19 mouse cellular contexts compared by ENCODE assay signal in genomic region chr10:54548526-54548925, GRCm38 (mm10).
A peak's percentile ranks its signal among the peaks of the same experiment; 100 is the strongest.
DNase-seq lines count a peak whose midpoint lies in the region; ATAC-seq lines count a peak whose summit lies in the region.
"Had no signal": no experiment of that assay in that cellular context is flagged by ENCODE, and none has a peak within 500 bp of the region (broad histone marks: within the 10 kb centered on the region; RNA-seq: fewer than 3 reads in every experiment).

No protein-coding gene starts in this region.

- H3K9me3 ChIP-seq in forebrain, embryonic 15.5 days, result no peaks in the 10 kb centered on the region
- H3K9me3 ChIP-seq in forebrain, embryonic 12.5 days, result no peaks in the 10 kb centered on the region
- H3K9me3 ChIP-seq in hindbrain, embryonic 14.5 days (ENCODE audit: control insufficient read depth, low read length), result no peaks in the 10 kb centered on the region
- H3K9me3 ChIP-seq in hindbrain, embryonic 13.5 days, result no peaks in the 10 kb centered on the region
- no peaks in the 10 kb centered on the region for H3K9me3 ChIP-seq in midbrain, embryonic 13.5 days
- H3K9me3 ChIP-seq in midbrain, embryonic 16.5 days (replicated peaks; ENCODE audit: control insufficient read depth, low read length, poor library complexity, severe bottlenecking), result no peaks in the 10 kb centered on the region; the same call in 1 of the 2 replicates
- H3K9me3 ChIP-seq: embryonic facial prominence, embryonic 12.5 days; G1E; heart, embryonic 10.5 days; intestine, embryonic 15.5 days had no signal

- no peaks in the 10 kb centered on the region for H3K4me1 ChIP-seq in forebrain, embryonic 15.5 days
- H3K4me1 ChIP-seq in forebrain, embryonic 12.5 days, result no peaks in the 10 kb centered on the region
- H3K4me1 ChIP-seq in hindbrain, embryonic 14.5 days (replicated peaks; ENCODE audit: control insufficient read depth, insufficient read depth, low read length), result no peaks in the 10 kb centered on the region
- no peaks in the 10 kb centered on the region for H3K4me1 ChIP-seq in hindbrain, embryonic 13.5 days (replicated peaks)
- no peaks in the 10 kb centered on the region for H3K4me1 ChIP-seq in midbrain, embryonic 13.5 days (replicated peaks)
- H3K4me1 ChIP-seq in midbrain, embryonic 16.5 days (ENCODE audit: control insufficient read depth, insufficient read depth, low read length), result no peaks in the 10 kb centered on the region
- H3K4me1 ChIP-seq: embryonic facial prominence, embryonic 12.5 days; heart, embryonic 10.5 days; intestine, embryonic 15.5 days had no signal

- DNase-seq in hindbrain, embryonic 14.5 days (ENCODE audit: low spot score), result no peak
- DNase-seq: adrenal gland, adult 8-10 months; adrenal gland, postnatal 36 days; cerebellum, adult 2 months; cerebellum, postnatal 10 days; gastrocnemius, postnatal 36 days; heart, adult 18-20 months; heart, postnatal 10 days; heart, postnatal 4 days; kidney, adult 18-20 months had no signal

- H3K4me3 ChIP-seq in forebrain, embryonic 15.5 days, result no peak overlapping the region
- no peak overlapping the region for H3K4me3 ChIP-seq in forebrain, embryonic 12.5 days (replicated peaks)
- H3K4me3 ChIP-seq in hindbrain, embryonic 14.5 days (replicated peaks; ENCODE audit: low read length), result no peak overlapping the region
- H3K4me3 ChIP-seq in hindbrain, embryonic 13.5 days, result no peak overlapping the region
- H3K4me3 ChIP-seq in midbrain, embryonic 13.5 days (replicated peaks), result no peak overlapping the region
- H3K4me3 ChIP-seq in midbrain, embryonic 16.5 days (ENCODE audit: low read depth, low read length), result no peak overlapping the region
- H3K4me3 ChIP-seq: embryonic facial prominence, embryonic 12.5 days; heart, embryonic 10.5 days; intestine, embryonic 15.5 days had no signal

- no peaks in the 10 kb centered on the region for H3K27me3 ChIP-seq in forebrain, embryonic 15.5 days
- no peaks in the 10 kb centered on the region for H3K27me3 ChIP-seq in forebrain, embryonic 12.5 days
- H3K27me3 ChIP-seq in hindbrain, embryonic 14.5 days (ENCODE audit: control insufficient read depth, insufficient read depth, low read length), result no peaks in the 10 kb centered on the region
- no peaks in the 10 kb centered on the region for H3K27me3 ChIP-seq in hindbrain, embryonic 13.5 days
- no peaks in the 10 kb centered on the region for H3K27me3 ChIP-seq in midbrain, embryonic 13.5 days
- H3K27me3 ChIP-seq in midbrain, embryonic 16.5 days (ENCODE audit: control insufficient read depth, insufficient read depth, low read depth, low read length), result no peaks in the 10 kb centered on the region
- H3K27me3 ChIP-seq: embryonic facial prominence, embryonic 12.5 days; intestine, embryonic 15.5 days had no signal

- no peak overlapping the region for H3K9ac ChIP-seq in forebrain, embryonic 15.5 days (replicated peaks)
- H3K9ac ChIP-seq in forebrain, embryonic 12.5 days, result no peak overlapping the region
- H3K9ac ChIP-seq in hindbrain, embryonic 14.5 days, result no peak overlapping the region
- H3K9ac ChIP-seq in hindbrain, embryonic 13.5 days, result no peak overlapping the region
- no peak overlapping the region for H3K9ac ChIP-seq in midbrain, embryonic 13.5 days (replicated peaks)
- H3K9ac ChIP-seq in midbrain, embryonic 16.5 days (ENCODE audit: low read depth, low read length), result no peak overlapping the region
- H3K9ac ChIP-seq: embryonic facial prominence, embryonic 12.5 days; intestine, embryonic 15.5 days had no signal

- no peak overlapping the region for H3K4me2 ChIP-seq in forebrain, embryonic 15.5 days (replicated peaks)
- no peak overlapping the region for H3K4me2 ChIP-seq in forebrain, embryonic 12.5 days
- H3K4me2 ChIP-seq in hindbrain, embryonic 14.5 days (replicated peaks), result no peak overlapping the region
- H3K4me2 ChIP-seq in hindbrain, embryonic 13.5 days, result no peak overlapping the region
- no peak overlapping the region for H3K4me2 ChIP-seq in midbrain, embryonic 13.5 days (replicated peaks)
- no peak overlapping the region for H3K4me2 ChIP-seq in midbrain, embryonic 16.5 days (ENCODE audit: low read length)
- H3K4me2 ChIP-seq: embryonic facial prominence, embryonic 12.5 days; intestine, embryonic 15.5 days had no signal

- peak; percentile 65; the same call in 1 of the 2 replicates for ATAC-seq in forebrain, embryonic 15.5 days (replicated peaks)
- no peak for ATAC-seq in forebrain, embryonic 12.5 days (ENCODE audit: low FRiP score)
- ATAC-seq in hindbrain, embryonic 14.5 days (ENCODE audit: low FRiP score), result peak; percentile 34; the same call in 1 of the 2 replicates
- ATAC-seq in hindbrain, embryonic 13.5 days (ENCODE audit: low FRiP score), result no peak
- peak; percentile 50 for ATAC-seq in midbrain, embryonic 13.5 days
- ATAC-seq in midbrain, embryonic 16.5 days, result no peak
- ATAC-seq: intestine, embryonic 15.5 days had no signal

- H3K27ac ChIP-seq in forebrain, embryonic 15.5 days (replicated peaks), result no peak overlapping the region
- no peak overlapping the region for H3K27ac ChIP-seq in forebrain, embryonic 12.5 days
- no peak overlapping the region for H3K27ac ChIP-seq in hindbrain, embryonic 14.5 days
- no peak overlapping the region for H3K27ac ChIP-seq in hindbrain, embryonic 13.5 days
- no peak overlapping the region for H3K27ac ChIP-seq in midbrain, embryonic 13.5 days
- H3K27ac ChIP-seq in midbrain, embryonic 16.5 days (ENCODE audit: low read length), result no peak overlapping the region
- H3K27ac ChIP-seq: embryonic facial prominence, embryonic 12.5 days; heart, embryonic 10.5 days; intestine, embryonic 15.5 days had no signal

- WGBS in forebrain, embryonic 15.5 days, result 80% methylated on average over 1 of the region's 1 CpGs
- WGBS in forebrain, embryonic 12.5 days, result 80% methylated on average over 1 of the region's 1 CpGs
- 90% methylated on average over 1 of the region's 1 CpGs for WGBS in hindbrain, embryonic 14.5 days
- 90% methylated on average over 1 of the region's 1 CpGs for WGBS in hindbrain, embryonic 13.5 days
- 81% methylated on average over 1 of the region's 1 CpGs for WGBS in midbrain, embryonic 13.5 days
- 83% methylated on average over 1 of the region's 1 CpGs for WGBS in midbrain, embryonic 16.5 days

- no peaks in the 10 kb centered on the region for H3K36me3 ChIP-seq in forebrain, embryonic 15.5 days
- H3K36me3 ChIP-seq in forebrain, embryonic 12.5 days (replicated peaks), result no peaks in the 10 kb centered on the region
- no peaks in the 10 kb centered on the region for H3K36me3 ChIP-seq in hindbrain, embryonic 14.5 days (replicated peaks; ENCODE audit: control insufficient read depth, insufficient read depth)
- H3K36me3 ChIP-seq in hindbrain, embryonic 13.5 days, result no peaks in the 10 kb centered on the region
- no peaks in the 10 kb centered on the region for H3K36me3 ChIP-seq in midbrain, embryonic 13.5 days
- H3K36me3 ChIP-seq in midbrain, embryonic 16.5 days (ENCODE audit: control insufficient read depth, insufficient read depth, low read length), result no peaks in the 10 kb centered on the region
- H3K36me3 ChIP-seq: embryonic facial prominence, embryonic 12.5 days; G1E; heart, embryonic 10.5 days; intestine, embryonic 15.5 days had no signal

Comparison
In these comparisons a context has a peak if more than half of its experiments do, and no peak if none do; other contexts are left out.
1. ATAC-seq: peak in forebrain, embryonic 15.5 days (single experiment), hindbrain, embryonic 14.5 days (single experiment) and midbrain, embryonic 13.5 days (single experiment); none in forebrain, embryonic 12.5 days (single experiment), hindbrain, embryonic 13.5 days (single experiment) and midbrain, embryonic 16.5 days (single experiment).